Mouse (Mus musculus) heart, adult 2 months (tissue): ENCODE measurements at regions not wholly inside any gene's neighbourhood (a gene's known extent, or its start where the extent isn't known, plus 50 kb on each side); places are given as distances from the start of the nearest gene placed in this dataset.

Experiments
- DNase-seq, 2 experiments: peaks; one replicate each; pipeline ENCODE4 v3.0.0; 2021
- H3K27ac ChIP-seq: fragments of 200-600 bp; 2 replicates; pipeline ENCODE4 v1.8.1; 2022
- H3K27me3 ChIP-seq: fragments of 200-500 bp; 2 replicates; pipeline ENCODE4 v1.6.1; 2012; ENCODE audit warnings: mild to moderate bottlenecking, low read length, inconsistent platforms, mixed read lengths; ENCODE audit not compliant: control insufficient read depth, insufficient read depth
- H3K36me3 ChIP-seq: fragments of 200-500 bp; 2 replicates; pipeline ENCODE4 v1.6.1; 2012; ENCODE audit warnings: low read length, inconsistent platforms; ENCODE audit not compliant: control insufficient read depth, insufficient read depth
- H3K4me1 ChIP-seq: fragments of 200-500 bp; 2 replicates; pipeline ENCODE4 v1.6.1; 2011; ENCODE audit warnings: low read length; ENCODE audit not compliant: control insufficient read depth, insufficient read depth
- H3K4me3 ChIP-seq: fragments of 200-600 bp; 2 replicates; pipeline ENCODE4 v1.8.1; 2022
- H3K79me2 ChIP-seq: fragments of 200-500 bp; replicated peaks from 2 replicates; pipeline ENCODE4 v1.6.1; 2012; ENCODE audit warnings: mild to moderate bottlenecking, inconsistent platforms, low read length, moderate library complexity, mixed read lengths; ENCODE audit not compliant: control insufficient read depth, insufficient read depth
- H3K9ac ChIP-seq: fragments of 200-500 bp; 2 replicates; pipeline ENCODE4 v1.6.1; 2012; ENCODE audit warnings: low read depth, mild to moderate bottlenecking, control low read depth, inconsistent platforms, low read length, mixed read lengths
- CTCF ChIP-seq: fragments of 200-600 bp; IDR thresholded peaks from 2 replicates; pipeline ENCODE4 v1.8.1; 2022; ENCODE audit warnings: antibody characterized with exemption, mild to moderate bottlenecking, moderate library complexity
- EP300 ChIP-seq: fragments of 200-500 bp; IDR thresholded peaks from 2 replicates; pipeline ENCODE4 v1.6.1; 2011; ENCODE audit warnings: low read depth, low read length, control low read depth; ENCODE audit not compliant: insufficient read depth
- POLR2A ChIP-seq: fragments of 200-500 bp; IDR thresholded peaks from 2 replicates; pipeline ENCODE4 v1.6.1; 2011; ENCODE audit warnings: mild to moderate bottlenecking, low read depth, low read length, control low read depth; ENCODE audit not compliant: insufficient read depth
- WGBS: fragments of 180-500 bp; shearing (Covaris S2); methylation state at CpG from one replicate; pipeline ENCODE4 v1.1.7; 2018; 5-methylcytosine and 5-hydroxymethylcytosine counted together
- intact Hi-C: fragments of 180-260 bp; cut with DNase I; formaldehyde crosslinking; loops from one replicate; pipeline ENCODE4 v1.15.1; 2025

- intact Hi-C loops = no loop called here
- no peak overlapping the region for H3K27ac ChIP-seq
These were observed 67.5 kb upstream of the Mid1ip1 start for GRCm38 (mm10) chrX:10647332-10647731.

GRCm38 (mm10) chrX:10650881-10651280 is 63.9 kb upstream of the Mid1ip1 start:
- H3K4me1 ChIP-seq = no peaks in the 10 kb centered on the region
- no peak overlapping the region for H3K9ac ChIP-seq
- no peaks in the 10 kb centered on the region for H3K36me3 ChIP-seq
- no peaks in the 10 kb centered on the region for H3K79me2 ChIP-seq
- intact Hi-C loops = loop anchor here (5.0 to 10.0 kb wide), 2 partner anchors 321 to 494 kb away; no protein-coding TSS in a partner anchor
- no peaks in the 10 kb centered on the region for H3K27me3 ChIP-seq
- no peak for TF ChIP-seq EP300
- peak; percentile 75 for TF ChIP-seq CTCF
- no peak overlapping the region for H3K27ac ChIP-seq
- H3K4me3 ChIP-seq = no peak overlapping the region
- 25% methylated on average over 4 of the region's 4 CpGs for WGBS
- no peak for DNase-seq

More at GRCm38 (mm10) chrX:10647332-10647731, 67.5 kb upstream of the Mid1ip1 start:
- H3K4me3 ChIP-seq = no peak overlapping the region
- 53% methylated on average over 5 of the region's 5 CpGs for WGBS
- no peak for DNase-seq
- H3K27me3 ChIP-seq = no peaks in the 10 kb centered on the region
- TF ChIP-seq EP300 (no peak), POLR2A (no peak), CTCF (no peak)
- no peak overlapping the region for H3K9ac ChIP-seq
- no peaks in the 10 kb centered on the region for H3K4me1 ChIP-seq
- no peaks in the 10 kb centered on the region for H3K79me2 ChIP-seq
- H3K36me3 ChIP-seq = no peaks in the 10 kb centered on the region
